Mouse (Mus musculus): ENCODE results near the gene Gm17268.

Gm17268 gene

DNA sequence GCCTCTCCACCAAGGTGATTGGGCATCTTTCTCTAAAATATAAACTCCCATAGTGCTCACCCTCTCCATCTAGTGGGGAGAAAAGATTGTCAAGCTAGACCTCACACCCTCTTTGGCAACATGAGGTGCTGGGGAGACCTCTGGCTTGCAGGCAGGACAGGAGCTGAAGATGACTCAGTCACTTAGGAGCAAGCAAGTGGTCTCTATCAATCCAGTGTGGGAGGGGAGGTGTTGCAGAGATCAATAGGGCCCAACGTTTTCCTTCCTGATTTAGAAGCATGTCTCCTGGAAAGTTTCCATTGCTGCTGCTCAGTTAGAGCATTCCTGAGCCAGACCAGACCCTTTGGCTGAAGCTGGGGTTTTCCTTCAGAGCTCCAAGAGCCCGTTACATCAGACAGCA is at the start of gene Gm17268:
Gm17268 (minus strand) TSS at position 28 of the 400 bp plus-strand sequence.
- no peak for DNase-seq (ENCODE audit: low spot score)

DNA sequence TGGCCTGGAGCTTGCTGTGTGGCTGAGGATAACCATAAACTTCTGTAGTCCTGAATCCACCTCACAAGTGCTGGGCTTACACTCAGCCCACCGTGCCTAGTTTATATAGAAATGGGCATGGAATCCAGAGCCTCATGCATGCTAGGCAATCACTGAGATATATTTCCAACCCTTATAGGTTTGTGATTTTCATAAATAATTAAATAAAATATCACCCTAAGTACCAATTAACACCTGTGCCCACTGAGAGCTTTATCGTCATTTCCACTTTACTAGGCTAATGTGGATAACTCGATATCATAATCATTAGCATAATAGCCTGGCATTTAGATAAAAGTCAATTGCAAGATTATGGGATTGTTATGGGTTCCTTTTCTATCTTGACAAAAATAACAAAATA is 46.0 kb upstream of the Gm17268 start:
- DNase-seq (ENCODE audit: low spot score): no peak

DNA sequence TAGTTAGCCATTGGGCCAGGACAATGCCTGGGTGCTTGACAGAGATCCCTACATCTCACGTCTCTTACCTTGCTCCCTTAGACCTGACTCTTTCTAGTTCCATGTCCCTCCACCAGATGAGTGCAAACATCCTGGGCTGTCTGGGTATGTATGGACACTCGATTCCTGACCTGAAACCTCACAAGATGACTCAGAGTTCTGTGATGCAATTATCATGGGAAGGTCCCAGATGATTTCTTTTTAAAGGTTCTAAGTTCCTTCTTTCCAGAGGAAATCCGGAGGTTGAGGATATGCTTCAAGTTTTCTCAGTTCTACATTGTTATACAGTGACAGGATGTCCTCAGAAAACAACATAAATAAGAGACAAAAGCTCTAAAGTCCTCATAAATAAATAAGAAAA is 42.5 kb upstream of the Gm17268 start:
- no peak for DNase-seq (ENCODE audit: low spot score)

DNA sequence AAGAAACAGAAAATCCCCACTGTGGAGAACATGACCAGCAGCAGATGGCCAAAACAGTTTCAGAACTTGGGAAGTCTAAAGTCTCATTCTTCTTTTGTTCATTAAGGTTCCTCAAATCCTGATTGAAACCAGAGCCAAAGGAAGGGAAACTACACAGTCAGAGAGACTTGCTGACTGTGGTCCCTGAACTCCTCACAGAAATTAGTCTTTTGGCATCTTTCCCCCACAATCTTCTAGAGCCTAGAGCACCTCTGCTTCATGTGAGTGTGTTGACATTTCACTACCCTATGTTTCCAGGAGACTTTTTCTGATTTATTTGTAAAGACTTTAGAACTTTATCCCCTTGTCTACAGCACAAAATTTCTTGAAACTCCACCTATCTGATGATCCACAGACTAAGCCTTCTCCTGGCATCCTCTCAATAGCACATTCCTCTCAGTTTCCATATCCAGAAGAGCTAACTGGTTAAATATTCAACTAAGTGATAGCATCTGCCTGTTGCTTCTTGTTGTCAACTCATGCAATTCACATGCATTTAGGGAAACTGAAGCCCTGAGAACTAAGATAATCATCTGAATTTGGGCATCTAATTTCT is 39.9 kb upstream of the Gm17268 start:
- DNase-seq (ENCODE audit: low spot score): no peak

DNA sequence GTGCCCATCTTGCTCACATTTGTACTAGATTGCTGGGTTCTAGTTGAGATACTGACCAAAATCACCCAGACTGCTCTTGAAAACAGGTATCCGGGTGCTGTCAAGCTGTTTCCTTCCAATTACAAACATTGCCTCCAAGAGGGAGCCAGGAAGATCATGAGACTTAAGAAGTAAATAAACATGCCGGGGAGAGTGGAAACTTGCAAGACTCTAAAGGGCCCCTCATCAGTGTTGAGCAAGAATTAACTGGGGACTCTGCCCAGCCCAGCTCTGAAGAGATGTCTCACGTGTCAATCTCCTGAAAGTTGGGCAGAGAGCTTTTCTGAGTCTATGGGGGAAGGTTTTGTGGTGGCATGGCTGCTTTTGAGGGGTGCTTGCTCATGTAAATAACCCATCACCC is 38.7 kb upstream of the Gm17268 start:
- DNase-seq (ENCODE audit: low spot score): no peak

DNA sequence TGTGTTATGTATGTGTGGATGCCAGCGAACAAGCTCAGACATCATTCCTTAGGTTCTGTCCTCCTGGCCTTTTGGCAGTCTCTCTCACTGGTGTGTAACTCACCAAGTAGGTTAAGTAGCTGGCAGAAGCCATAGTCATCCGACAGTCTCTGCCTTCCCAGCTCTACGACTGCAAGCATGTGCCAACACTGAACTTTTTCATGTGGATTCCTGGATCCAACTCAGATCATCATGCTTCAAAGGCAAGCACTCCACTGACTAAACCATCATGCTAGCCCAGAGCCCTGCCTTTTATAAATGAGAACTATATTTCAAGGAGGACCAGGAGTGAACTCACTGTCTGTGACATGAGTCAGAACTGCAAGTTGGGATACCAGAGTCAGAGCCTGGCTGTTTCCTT is 35.3 kb upstream of the Gm17268 start:
- DNase-seq (ENCODE audit: low spot score): no peak

DNA sequence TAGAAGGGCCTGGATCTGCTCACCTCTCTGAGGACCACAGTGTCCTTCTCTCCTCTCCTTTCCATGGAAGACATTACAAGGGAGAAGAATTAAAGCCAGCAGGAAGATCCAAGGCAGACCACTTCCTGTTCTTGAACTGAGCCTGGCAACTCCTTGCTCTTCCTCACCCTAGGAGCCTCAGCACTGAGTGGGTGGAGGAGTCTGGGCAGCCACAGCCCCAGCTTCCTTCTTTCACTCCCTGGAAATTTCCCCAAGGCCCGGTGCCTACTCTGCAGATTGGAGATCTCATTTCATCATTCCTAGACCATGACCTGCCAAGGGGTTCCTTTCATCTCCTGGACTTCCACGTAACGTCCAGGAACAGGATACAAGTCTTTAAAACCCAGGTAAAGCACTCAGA is 34.6 kb upstream of the Gm17268 start:
- DNase-seq (ENCODE audit: low spot score): no peak

DNA sequence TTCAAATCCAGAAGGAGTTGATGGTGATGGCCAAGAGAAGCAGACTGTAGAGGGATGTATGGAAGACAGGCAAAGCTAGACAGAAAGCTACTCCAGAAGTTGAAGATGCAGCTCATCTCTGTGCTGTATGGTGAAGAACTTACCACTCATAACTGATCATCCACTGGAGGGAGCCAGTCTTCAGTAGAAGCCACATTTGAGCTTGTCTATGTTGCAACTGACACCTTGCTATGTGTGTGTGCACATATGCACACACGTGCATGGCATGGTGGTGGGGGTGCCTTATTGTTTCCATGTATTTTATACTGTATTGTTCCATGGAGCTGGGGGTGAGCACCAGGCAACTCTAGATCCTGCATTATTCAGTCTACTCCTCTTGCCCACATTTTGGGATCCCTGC is 34.0 kb upstream of the Gm17268 start:
- DNase-seq (ENCODE audit: low spot score): no peak

DNA sequence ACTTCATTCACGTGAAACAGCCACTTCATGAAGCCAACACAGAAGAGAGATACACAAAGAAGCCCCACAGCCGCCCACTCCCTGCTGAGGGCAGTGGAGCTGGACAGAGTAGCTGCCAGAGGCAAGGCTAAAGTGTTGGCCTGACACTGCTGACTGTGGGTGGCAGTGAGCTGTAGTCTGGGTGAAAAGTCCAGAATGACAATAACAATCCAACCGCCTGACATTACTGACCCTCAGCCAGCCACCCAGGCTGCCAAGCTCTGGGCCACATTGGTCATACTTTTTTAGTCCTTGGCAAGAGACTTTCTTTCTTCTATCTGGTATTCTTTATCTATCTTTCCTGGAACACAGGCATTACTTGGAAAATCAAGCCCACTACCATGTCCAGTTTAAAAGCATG is 32.7 kb upstream of the Gm17268 start:
- no peak for DNase-seq (ENCODE audit: low spot score)

DNA sequence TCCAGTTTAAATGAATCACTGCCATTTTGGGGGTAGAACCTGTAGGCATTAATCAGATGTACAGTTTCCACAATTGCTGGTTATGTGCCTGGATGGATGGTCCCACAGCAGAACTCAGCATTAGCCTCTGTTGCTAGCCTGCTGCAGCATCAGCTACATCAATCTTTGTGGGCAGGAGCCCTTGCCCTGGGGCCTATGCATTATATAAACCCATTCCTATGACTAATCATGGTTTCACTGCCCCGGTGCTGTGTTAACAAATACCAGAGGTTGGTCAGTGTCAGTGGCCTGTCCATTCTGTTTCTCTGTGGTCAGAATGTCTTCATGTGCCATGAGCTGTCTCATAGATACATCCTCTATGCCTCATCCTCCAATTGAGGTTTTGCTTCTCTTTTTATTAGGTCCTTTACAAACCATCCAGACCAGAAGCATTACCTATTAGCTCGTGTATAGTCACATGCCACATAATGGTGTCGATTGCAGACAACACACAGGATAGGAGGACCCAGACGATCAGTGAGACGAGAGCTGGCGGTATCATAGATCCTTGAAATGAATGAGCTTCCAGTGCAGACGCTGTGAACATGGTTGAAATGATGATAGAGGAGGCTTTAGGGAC is 28.7 kb upstream of the Gm17268 start:
- DNase-seq (ENCODE audit: low spot score): no peak

DNA sequence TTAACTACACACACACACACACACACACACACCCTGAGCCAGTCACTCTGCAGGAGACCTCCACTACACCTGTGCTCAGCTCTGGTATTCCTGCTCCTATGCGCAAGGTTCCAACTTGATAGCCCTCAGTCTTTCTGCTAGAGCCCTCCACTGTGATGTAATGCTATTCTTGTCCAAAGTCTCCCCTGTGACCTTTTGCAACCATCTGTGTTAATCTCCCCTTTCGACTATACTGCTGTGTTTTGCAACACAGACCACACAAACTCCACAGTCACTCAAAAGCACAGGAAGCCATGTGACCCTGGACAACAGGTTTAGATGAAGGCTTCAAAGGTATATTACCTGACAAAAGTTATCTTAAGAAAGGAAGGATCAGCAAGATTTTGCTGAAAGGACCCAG is 25.1 kb upstream of the Gm17268 start:
- DNase-seq (ENCODE audit: low spot score): no peak

DNA sequence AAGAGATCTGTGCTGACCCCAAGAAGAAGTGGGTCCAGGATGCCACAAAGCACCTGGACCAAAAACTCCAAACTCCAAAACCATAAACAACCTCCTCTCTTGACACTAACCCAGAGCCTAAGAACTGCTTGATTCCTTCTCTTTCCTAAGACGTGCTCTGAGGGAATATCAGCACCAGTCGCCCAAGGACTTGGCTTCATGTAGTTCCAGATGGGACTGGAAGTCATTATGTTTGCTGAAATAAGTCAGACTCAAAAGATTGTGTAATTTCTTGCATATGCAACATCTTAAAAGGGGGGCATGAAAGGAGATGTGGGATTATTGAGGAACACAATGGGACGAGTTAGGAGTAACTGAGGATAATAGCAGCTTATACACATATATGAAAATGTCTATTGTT is 23.9 kb upstream of the Gm17268 start:
- no peak for DNase-seq (ENCODE audit: low spot score)

DNA sequence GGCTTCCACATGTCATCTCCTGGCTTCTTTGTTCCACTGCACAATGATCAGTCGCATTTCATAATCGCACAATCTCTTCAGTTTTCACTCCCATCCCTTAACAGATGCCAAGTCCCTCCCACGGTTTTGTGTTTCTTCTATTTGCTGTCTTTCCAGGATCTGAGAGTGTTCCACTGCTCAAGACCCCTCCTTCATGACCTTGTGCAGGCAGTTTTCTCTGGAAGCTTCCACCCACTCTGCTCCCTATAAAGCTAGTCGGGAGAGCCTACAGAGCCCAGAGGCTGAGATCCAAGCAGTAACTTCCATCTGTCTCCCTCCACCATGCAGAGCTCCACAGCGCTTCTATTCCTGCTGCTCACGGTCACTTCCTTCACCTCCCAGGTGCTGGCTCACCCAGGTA is 19.3 kb upstream of the Gm17268 start, which contains the start of gene Ccl11:
Ccl11 (plus strand) TSS at position 178 of the 400 bp plus-strand sequence.
- DNase-seq (ENCODE audit: low spot score): no peak

DNA sequence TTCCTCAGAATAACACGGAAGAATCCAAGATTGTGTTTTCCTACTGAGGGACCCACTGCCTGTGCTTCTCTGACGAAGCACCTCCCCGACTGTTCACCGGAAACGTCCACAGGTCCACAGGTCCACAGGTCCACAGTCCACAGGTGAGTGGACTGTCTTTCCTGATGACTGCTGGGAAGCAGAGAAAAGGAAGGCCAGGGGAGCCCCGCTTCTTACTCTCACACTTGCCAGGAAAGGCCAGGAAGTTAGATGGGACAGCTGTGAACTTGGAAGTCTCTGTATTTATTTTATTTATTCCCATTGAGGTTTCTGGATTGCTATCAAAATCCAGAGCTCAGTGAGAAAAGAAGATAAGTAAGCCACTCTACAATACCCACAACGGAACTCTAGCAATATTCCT is 15.5 kb upstream of the Gm17268 start:
- no peak for DNase-seq (ENCODE audit: low spot score)

DNA sequence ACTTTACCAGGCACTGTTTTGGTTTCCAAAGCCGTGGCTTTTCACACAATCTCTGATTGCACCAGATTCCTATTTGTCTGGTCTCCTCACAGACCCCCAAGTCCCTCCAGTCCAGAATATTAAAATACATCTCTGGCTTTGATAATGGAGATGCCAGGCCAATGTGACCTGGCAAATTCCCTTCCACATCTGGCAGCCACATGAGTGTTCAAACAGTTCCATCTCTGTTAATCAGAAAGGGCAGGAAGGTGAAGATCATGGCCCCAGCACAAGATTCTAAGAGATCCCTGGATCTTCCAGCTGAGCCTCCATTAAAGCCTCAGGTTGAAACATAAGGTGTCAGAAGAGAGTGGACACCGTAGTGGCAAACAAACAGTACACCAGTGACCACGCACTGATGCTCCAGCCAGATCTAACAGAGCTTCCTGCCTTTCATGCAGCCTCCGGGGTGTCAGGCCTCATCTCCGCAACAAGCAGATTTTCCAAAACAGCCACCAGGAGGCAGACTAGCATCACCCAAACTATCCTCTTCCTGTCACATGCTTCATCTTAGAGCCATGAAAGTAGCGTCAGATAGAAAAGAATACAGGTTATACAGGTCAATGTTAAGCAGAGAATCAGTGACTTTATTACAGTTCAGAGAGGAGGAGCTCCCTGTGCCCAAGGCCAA is 9.5 kb upstream of the Gm17268 start:
- DNase-seq (ENCODE audit: low spot score): peak; percentile 78

DNA sequence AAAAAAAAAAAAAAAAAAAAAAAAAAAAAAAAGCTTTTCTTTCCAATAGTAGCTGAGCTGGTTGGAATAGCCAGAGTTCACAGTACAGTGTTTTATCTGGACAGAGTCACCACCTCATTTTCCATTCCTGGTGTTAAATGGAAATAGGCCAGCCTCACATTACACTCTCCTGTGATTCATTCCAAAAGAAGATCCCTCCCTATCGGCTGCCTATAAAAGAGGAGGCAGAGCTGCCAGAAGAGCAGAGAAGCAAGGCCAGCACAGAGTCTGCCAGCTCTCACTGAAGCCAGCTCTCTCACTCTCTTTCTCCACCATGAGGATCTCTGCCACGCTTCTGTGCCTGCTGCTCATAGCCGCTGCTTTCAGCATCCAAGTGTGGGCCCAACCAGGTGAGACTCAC is 7.1 kb upstream of the Gm17268 start, which contains the start of gene Ccl7:
Ccl7 (plus strand) TSS at position 242 of the 400 bp plus-strand sequence.
- DNase-seq (ENCODE audit: low spot score): no peak

DNA sequence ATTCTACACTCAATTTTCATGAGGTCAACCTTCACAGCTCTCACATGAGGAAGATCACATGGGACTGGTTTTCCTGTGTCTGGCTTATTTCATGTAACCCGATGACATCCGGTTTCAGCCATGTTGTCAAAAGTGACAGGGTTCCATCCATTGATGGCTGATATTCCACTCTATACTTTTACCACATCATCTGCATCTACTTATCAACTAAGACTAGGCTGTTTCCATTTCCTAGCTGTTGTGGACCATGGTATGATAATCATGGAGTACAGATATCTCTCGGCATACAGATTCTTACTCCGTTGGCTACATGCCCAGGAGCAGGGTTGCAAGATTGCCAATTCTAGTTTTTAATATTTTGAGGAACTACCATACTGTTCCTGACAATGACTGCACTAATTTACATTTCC is 3.3 kb upstream of the Gm17268 start:
- no peak for DNase-seq (ENCODE audit: low spot score)

DNA sequence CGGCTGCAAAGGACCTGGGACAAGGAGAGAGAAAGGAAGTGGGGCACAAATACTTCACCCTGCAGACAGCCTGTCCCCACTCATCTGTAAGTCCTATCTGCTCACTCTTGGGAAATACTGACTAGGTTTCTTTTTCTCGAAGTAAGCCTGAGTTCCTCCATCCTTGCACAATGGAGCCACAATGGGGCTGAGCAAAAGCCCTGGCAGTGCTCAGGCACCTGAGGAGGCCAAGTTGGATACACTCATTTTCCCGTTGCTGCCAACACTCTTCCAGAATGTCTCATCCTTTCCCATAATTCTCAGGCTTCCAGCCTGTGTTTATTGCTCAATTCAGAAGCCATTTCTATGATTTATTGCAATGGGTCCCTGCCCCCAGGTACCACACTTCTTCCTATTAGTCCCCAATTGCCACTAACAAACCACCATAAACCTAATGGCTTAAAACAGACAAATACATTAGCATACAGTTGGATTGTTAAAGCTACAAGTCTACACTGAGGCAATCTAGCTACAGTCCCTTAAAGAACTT is 834 bp upstream of the Gm17268 start:
- no peak for DNase-seq (ENCODE audit: low spot score)

DNA sequence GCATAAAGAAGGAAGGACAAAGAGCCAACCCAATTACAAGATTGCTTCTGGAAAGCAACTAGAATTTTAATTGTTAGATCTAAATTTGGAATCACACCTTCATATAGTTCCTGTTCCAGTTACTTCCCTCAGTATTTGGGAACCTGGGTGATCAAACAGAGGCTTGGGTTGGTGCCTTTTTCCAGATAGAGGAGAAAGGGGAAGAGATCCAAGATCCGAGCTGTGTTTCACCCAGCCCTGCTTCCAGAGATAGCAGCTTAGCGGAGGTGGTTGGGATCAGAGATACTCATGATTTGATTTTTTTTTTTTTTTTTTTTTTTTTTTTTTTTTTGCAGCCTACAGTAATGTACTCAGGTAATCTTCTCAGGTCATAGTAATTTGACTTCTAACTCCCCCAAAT is 2.5 kb downstream of the Gm17268 start:
- DNase-seq (ENCODE audit: low spot score): no peak

DNA sequence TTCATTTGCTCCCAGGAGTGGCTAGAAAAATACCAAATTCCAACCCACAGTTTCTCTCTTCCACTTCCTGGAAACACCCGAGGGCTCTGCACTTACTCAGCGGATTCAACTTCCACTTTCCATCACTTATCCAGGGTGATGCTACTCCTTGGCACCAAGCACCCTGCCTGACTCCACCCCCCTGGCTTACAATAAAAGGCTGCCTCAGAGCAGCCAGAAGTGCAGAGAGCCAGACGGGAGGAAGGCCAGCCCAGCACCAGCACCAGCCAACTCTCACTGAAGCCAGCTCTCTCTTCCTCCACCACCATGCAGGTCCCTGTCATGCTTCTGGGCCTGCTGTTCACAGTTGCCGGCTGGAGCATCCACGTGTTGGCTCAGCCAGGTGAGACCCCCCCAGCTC is 3.0 kb downstream of the Gm17268 start, which contains the start of gene Ccl2:
Ccl2 (plus strand) TSS at position 216 of the 400 bp plus-strand sequence.
- DNase-seq (ENCODE audit: low spot score): no peak

DNA sequence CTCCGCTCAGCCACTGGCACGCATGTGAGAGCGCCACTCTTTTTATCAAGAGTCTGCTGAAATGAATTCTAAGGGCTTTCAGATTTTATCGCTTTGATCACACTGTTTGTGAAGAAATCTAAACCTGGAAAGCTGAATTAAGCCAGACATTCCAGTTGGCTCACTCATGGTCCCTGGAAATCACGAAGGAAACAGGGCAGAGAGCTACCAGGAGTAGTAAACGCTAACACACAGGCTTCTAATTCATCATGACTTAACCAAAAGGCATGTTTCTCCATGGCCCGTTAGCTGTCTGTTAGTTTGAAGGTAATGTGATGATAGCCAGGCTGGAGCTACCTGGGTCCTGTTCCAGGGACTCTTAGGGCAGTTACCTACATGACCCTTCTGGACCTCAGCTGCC is 3.9 kb downstream of the Gm17268 start:
- no peak for DNase-seq (ENCODE audit: low spot score)

DNA sequence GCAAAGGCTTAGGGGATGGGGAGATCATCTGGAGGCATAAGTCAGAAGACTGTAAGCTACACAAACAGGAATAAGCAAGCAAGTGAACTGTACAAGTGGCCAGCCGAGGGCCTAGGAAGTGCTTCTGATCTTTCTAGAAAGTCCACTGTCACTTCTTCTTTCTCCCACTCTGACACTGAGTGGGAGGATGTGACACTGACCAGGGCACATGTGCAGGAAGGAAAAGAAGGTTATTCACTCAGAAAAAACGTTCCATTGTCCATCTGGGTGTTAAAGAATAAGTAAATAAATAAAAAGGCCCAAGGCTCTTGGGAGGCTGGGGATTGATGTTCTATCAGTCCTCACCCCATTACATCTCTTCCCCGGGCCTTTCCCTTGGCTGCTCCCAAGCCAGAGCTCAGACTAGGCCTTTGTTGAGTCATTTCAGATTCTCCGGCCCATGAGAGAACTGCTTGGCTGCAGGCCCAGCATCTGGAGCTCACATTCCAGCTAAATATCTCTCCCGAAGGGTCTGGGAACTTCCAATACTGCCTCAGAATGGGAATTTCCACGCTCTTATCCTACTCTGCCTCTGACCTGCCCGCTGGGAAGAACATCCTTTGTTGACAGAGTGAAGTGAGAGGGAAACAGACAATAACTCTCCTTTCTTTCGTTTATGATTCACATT is 5.6 kb downstream of the Gm17268 start:
- no peak for DNase-seq (ENCODE audit: low spot score)

DNA sequence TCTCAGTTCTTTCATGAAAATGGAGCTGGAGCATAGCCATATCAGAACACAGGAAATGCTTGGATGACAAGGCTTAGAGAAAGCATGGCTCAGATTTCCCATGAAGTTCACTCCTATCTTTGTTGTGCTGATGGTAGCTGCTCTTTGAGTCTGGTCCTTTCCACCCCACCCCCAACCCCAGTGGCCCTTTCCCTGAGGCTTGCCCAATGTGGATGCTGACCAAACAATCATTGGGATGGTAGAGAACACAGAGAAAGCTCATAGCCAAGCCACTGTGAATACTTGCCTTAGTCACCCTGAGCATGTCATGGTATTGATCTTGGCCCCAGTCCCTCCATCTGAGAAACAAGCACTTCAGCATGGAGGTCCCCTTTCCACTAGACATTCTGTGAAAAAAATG is 6.2 kb downstream of the Gm17268 start:
- DNase-seq (ENCODE audit: low spot score): no peak
